Mouse (Mus musculus): ENCODE results near the gene 9230104L09Rik.
A peak's percentile ranks its signal among the peaks of the same experiment; 100 is the strongest.

9230104L09Rik gene

GRCm38 (mm10) chr2:148864966-148865365 lies at the start of gene 9230104L09Rik:
Gene 9230104L09Rik (minus strand): TSS chr2:148865038.
- no peak for DNase-seq (ENCODE audit: extremely low spot score, low spot score)

DNA sequence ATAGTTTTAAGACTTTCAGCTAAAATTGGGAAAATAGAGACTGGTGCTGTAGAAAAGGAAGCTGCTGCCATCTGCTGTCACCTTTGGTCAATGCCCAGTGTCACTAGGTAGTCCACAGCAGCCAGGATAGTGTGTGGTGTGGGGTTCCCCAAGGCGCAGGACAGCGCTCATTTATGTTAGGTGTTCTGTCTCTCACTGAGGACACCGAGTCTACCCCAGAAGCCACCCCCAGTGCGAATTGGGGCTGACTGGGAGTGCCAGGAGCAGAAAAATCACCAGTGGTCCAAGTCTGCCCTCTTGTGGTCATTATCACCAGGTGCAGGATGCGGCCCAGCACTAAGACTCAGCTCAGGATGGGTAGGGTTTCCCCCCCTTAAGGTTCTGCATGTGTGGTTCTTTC lies 37.4 kb upstream of the 9230104L09Rik start:
- peak; percentile 56 for DNase-seq (ENCODE audit: extremely low spot score, low spot score)

GRCm38 (mm10) chr2:148900305-148900704 lies 35.5 kb upstream of the 9230104L09Rik start:
- DNase-seq (ENCODE audit: extremely low spot score, low spot score): no peak

DNA sequence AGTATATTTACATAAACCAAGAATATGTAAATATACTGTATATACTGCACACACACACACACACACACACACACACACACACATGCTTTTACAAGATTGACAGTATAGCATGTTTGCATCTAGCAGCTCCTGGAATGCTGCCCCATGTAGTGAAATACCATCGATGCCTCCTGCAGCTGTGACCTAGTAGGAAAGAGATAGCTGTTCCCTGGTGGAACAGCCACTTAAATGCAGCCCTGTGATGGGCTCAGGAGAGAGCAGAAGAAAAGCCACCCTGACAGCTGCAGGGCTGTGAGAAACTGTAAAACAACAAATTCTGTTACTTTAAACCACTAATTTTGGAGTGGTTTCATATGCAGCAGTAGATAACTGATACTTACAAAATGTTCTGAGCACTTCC lies 31.4 kb upstream of the 9230104L09Rik start:
- no peak for DNase-seq (ENCODE audit: extremely low spot score, low spot score)

GRCm38 (mm10) chr2:148893107-148893506 lies 28.3 kb upstream of the 9230104L09Rik start:
- no peak for DNase-seq (ENCODE audit: extremely low spot score, low spot score)

DNA sequence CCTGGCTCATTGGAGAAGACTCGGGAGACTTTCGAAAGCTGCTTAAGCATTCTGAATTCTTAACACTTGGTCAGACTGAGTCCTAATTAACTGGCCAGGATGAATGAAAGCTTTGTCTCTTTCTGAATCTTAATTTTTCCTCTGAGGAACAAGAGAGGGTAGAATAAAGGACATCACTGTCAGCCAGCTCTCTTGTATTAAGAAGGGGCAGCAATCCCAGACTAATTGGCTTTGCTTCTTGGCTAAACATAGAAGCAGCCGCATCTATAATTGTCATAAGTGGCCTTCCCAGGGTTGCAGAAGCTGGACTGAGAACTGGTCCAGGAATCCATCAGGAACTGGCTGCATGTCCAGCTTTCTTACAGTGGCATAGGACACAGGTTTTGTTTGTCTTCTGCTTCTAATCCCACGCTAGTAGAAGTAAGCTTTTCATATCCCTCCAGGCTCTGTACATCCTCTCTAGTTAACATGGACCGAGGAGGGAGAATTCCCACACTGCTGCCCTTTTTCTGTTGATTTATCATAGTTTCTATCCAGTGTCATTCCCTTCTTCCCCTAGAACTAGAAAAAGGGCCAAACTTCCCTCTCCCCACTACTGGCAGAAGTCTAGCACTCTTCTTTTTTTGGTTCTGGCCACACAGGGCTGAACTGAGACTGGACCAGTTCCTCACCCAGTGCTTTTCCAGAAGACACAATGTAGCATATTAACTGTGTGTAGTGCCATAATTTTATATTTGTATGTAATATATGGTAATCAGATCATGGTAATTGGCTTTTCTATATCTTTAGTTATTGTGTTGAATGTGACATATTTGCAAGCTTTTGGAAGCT lies 25.4 kb upstream of the 9230104L09Rik start:
- DNase-seq (ENCODE audit: extremely low spot score, low spot score): no peak

- no peak for DNase-seq (ENCODE audit: extremely low spot score, low spot score)
Observed at GRCm38 (mm10) chr2:148889331-148890010, 24.6 kb upstream of the 9230104L09Rik start.

- DNase-seq (ENCODE audit: extremely low spot score, low spot score): no peak
Observed at GRCm38 (mm10) chr2:148888872-148889271, 24.0 kb upstream of the 9230104L09Rik start.

DNA sequence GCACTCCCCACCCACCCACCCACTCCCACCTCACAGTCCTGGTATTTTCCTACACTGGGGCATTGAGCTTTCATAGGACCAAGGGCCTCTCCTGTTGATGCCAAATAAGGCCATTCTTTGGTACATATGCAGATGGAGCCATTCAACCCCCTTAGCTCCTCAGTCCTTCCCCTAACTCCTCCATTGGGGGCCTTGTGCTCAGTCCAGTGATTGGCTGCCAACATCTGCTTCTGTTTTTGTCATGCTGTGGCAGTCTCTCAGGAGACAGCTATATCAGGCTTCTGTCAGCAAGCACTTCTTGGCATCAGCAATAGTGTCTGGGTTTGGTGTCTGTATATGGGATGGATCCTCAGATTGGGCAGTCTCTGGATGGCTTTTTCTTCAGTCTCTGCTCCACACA lies 19.9 kb upstream of the 9230104L09Rik start:
- DNase-seq (ENCODE audit: extremely low spot score, low spot score): no peak

GRCm38 (mm10) chr2:148879199-148879598 lies 14.4 kb upstream of the 9230104L09Rik start:
- no peak for DNase-seq (ENCODE audit: extremely low spot score, low spot score)

- no peak for DNase-seq (ENCODE audit: extremely low spot score, low spot score)
Observed at GRCm38 (mm10) chr2:148878641-148879130, 13.8 kb upstream of the 9230104L09Rik start.

- DNase-seq (ENCODE audit: extremely low spot score, low spot score): no peak
Observed at GRCm38 (mm10) chr2:148877016-148877770, 12.4 kb upstream of the 9230104L09Rik start.

DNA sequence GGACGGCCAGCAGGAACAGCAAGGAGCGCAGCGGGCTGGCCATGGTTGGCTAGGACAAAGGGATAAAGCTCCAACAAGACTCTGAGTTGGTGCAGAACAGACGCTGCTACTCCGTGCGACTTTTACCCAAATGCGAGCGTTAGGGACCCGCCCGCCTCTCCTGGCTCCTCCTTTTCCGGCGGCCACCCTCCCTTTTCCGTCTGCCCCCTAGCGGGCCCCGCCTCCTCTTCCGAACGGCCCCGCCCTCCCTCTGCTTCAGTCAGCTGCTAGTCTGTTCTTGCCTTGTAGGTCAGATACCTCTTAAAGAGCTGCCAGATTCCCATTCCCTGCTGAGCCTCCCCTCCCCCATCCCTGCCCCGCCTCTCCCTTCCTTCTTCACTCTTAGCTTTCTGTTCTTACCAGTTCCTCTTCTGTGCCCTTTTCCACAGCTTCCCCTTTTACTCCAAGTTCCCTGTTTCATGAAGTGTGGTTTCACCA lies 10.5 kb upstream of the 9230104L09Rik start, which contains the start of gene Cst3:
Cst3 (minus strand) TSS at position 358 of the 477 bp plus-strand sequence.
- peak; percentile 93 for DNase-seq (ENCODE audit: extremely low spot score, low spot score)

DNA sequence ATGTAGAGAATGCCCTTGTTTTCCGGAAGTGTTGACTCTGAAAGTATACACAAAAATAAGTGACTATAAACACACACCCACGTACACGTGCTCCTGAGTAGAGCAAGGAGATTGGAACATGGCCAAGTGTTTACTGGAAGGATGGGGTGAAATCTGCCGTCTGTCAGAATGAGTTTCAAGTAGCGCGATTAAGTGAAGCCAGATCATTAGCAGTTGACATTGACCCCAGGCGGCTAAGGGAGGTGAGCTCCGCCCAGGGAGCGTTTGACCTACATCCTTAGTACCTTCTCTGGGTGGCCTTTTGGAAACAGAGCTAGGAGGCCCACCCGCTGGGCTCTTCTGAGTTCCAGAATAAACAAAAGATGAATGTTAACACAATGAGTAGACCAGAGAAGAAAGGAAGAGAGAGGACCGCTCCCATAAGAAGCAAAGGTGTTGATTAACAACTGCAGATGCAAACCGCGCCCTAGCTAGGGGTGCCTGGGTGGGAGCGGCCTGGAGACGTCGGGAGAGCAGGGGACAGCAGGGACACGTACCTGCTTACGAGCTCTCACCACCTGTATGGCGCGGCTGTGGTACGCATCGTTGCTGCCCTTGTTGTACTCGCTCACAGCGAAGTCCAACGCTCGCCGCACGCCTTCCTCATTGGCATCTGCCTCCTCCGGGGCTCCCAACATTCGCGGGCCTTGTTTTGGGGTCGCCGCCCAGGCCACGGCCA lies 9.9 kb upstream of the 9230104L09Rik start:
- DNase-seq (ENCODE audit: extremely low spot score, low spot score): no peak

DNA sequence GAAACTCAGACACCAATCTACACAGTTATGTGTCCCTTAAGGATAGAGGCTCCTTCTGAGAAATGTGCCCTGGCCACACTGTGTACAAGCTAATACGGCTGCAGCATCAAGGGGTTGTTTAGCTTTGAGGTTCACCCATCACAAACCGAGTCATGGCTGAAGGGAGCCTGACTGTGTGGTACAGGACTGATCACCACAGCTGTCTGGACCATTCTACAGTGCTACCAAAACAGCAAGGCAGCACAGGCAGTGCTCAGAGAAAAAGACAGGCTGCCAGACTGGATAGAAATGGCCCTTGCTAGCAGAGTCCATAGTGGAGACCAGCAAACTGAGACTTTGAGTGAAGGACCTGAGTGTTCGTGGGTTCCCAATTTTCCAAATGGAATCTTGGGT lies 9.4 kb upstream of the 9230104L09Rik start:
- DNase-seq (ENCODE audit: extremely low spot score, low spot score): peak; percentile 17

- DNase-seq (ENCODE audit: extremely low spot score, low spot score): no peak
Observed at GRCm38 (mm10) chr2:148872860-148873259, 8.0 kb upstream of the 9230104L09Rik start.

DNA sequence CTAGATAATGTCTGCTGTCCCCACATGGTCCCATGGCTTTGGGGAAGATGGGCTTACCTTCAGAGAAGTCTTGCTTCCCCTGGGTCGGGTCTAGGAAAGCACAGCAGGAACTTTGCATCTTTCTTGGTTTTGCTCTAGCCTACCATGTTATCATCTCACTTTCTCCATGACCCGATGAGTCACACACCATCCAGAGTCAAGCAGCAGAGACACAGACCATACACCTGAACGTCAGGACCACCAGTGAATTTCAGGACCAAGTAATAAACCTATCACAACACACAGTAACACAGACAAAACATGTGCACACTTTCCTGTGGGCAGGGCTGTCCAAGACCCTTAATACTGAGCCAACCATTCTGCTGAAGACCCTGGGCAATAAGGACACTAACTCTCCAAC lies 5.7 kb upstream of the 9230104L09Rik start:
- no peak for DNase-seq (ENCODE audit: extremely low spot score, low spot score)

- DNase-seq (ENCODE audit: extremely low spot score, low spot score): no peak
Observed at GRCm38 (mm10) chr2:148868959-148869358, 4.1 kb upstream of the 9230104L09Rik start.

DNA sequence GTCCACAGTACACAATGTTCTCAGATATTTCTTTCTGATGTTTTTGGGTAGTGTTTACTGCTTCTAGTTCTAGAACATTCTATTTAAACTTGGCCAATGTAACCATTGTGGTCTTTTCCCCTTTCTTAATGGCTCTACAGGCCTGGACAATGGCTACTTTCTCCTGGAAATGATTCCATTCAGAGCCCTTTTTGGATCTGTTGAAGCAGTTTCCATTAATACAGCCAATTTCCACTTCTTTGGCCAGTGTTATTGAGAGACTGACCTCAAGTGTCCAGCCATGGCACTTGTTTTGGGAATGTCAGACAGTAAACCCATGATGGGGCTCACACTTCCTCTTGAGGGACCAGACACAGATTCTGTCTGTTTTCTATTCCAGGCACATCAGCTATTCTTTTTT lies 3.1 kb downstream of the 9230104L09Rik start:
- no peak for DNase-seq (ENCODE audit: extremely low spot score, low spot score)

DNA sequence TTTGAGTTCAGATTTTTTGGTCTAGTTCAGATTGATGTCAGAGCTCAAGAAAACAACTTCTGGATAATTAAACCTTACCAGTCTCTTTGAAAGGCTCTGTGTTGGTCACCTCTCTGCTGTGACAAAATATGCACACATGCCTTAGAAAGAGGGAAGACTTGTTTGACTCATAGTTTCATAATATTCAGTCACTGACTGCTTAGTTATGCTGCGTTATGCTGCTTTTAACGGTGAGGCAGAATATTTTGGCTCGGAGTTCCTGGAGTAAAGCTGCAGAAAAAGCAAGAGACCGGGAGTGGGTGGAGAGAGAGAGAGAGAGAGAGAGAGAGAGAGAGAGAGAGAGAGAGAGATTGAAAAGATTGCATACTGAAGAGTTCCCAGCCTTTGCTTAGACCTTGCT lies 3.8 kb downstream of the 9230104L09Rik start:
- DNase-seq (ENCODE audit: extremely low spot score, low spot score): no peak

DNA sequence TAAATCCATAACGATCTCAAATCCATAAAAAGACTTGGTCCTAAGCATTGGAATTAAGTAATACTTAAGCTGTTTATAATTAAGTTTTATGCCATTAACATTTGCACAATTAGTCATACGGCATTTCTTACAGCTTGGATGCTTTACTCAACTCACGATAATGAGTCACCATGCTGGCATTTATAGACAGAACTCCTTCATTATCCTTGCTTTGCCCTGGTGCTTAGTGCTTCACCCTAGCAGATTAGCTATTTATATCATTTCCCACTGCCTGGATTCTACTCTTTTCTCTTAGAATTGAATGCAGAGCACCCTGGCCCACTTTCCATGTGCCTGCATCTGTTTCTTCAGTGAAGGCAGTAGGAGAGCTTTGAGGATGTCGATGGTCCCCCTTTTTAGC lies 7.3 kb downstream of the 9230104L09Rik start:
- no peak for DNase-seq (ENCODE audit: extremely low spot score, low spot score)

All from neural tube, embryonic 10.5 days (tissue).